Mouse (Mus musculus): ENCODE results near the gene Fzd7. TPM values are rescaled to one million over a fixed set of nuclear protein-coding genes. Genes with fewer than 3 reads are reported as not detected.

Gene Fzd7
- polyA plus RNA-seq, 1 experiment from 2014 or later = 1.1 TPM

DNA sequence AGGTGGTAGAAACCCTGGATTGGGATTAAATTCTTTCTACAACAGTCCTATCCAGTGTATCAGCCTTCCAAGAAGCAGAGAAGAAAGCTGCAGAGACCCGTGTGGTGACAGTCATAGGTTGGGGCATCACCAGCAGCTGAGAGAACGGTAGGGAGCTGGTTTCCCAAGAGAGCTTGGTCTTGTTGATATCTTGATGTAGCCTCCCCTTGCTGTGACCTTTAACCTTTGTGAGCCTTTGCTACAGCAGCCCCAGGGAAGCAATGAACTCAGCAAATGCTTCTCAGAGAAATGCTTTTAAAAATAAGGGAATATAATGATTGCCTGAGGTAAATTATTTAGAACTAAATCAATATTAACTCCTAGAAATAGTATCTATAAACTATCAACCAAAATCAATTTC, 20.1 kb downstream of the Fzd7 start:
- H3K9me3 ChIP-seq (replicated peaks) = no peaks in the 10 kb centered on the region
- no peak overlapping the region for H3K4me2 ChIP-seq
- no peak overlapping the region for H3K4me3 ChIP-seq (replicated peaks)
- no peaks in the 10 kb centered on the region for H3K36me3 ChIP-seq (replicated peaks)
- no peak overlapping the region for H3K9ac ChIP-seq
- peaks cover 30% of the 10 kb centered on the region for H3K4me1 ChIP-seq (replicated peaks)
- H3K27ac ChIP-seq (replicated peaks) = no peak overlapping the region
- ATAC-seq (ENCODE audit: insufficient read depth) = no peak
- H3K27me3 ChIP-seq = no peaks in the 10 kb centered on the region
- WGBS (ENCODE audit: insufficient replicate concordance) = 60% methylated on average over 2 of the region's 2 CpGs

DNA sequence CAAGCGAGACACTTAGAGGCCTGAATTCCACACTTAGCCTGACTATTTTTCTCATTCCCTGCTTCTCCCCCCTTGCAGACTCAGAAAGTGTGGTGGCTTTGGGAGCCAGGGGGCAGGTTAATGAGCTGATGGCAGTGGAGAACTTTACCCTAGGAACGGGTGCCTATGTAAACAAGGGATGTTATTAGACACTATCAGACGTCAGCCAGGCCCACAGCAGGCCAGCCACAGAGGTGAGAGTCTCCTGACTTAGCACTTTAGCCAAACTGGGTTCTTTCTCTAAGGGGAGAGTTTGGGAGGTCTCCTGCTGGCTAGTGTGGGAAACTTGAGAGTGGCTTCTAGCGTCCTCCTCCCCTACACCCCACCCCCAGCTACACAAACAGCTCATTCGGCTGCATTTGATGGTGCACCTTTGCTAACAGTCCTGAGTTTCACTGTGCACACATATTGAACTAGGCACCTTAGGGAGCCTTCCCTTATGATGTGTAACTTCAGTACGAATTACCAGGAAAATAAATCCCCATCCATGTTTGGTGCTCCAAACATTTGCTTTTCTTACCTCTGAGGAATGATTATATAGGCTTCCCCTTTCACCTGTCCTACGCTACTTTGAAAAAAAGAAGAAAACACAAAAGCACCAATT, 21.6 kb downstream of the Fzd7 start:
- no peak overlapping the region for H3K4me2 ChIP-seq
- H3K4me3 ChIP-seq (replicated peaks) = no peak overlapping the region
- H3K36me3 ChIP-seq (replicated peaks) = no peaks in the 10 kb centered on the region
- H3K4me1 ChIP-seq (replicated peaks) = peaks cover 17% of the 10 kb centered on the region
- no peak overlapping the region for H3K9ac ChIP-seq
- H3K27me3 ChIP-seq = no peaks in the 10 kb centered on the region
- ATAC-seq (ENCODE audit: insufficient read depth) = peak; percentile 54
- 45% methylated on average over 7 of the region's 7 CpGs for WGBS (ENCODE audit: insufficient replicate concordance)
- 0 out of 2 replicates have a peak overlapping the region, but pooled peaks have one; percentile 24 for H3K27ac ChIP-seq (replicated peaks)
- H3K9me3 ChIP-seq (replicated peaks) = no peaks in the 10 kb centered on the region

DNA sequence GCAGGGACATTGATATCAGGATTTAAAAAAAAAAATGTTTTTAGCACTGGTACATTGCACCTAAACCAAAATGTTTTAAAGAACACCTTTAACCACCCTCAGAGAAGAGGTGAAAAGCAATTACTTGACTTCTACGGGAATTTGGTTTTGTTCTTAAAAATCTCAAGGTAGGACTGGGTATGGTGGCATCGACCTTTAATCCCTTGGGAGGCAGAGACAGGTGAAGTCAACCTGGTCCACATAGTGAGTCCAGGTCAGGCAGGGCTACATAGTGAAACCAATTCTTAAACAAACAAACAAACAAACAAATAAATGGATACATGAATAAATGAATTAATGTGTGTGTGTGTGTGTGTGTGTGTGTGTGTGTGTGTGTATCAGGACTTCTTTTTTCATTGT, 22.1 kb downstream of the Fzd7 start:
- 52% methylated on average over 2 of the region's 2 CpGs for WGBS (ENCODE audit: insufficient replicate concordance)
- no peak for ATAC-seq (ENCODE audit: insufficient read depth)
- Histone ChIP-seq H3K9ac (no peak overlapping the region), H3K9me3 (replicated peaks) (no peaks in the 10 kb centered on the region), H3K4me1 (replicated peaks) (peaks cover 13% of the 10 kb centered on the region), H3K27ac (replicated peaks) (no peak overlapping the region), H3K4me2 (no peak overlapping the region), H3K4me3 (replicated peaks) (no peak overlapping the region), H3K27me3 (no peaks in the 10 kb centered on the region), H3K36me3 (replicated peaks) (no peaks in the 10 kb centered on the region)

GRCm38 (mm10) chr1:59508463-59509139, 26.4 kb downstream of the Fzd7 start:
- no peak overlapping the region for H3K27ac ChIP-seq (replicated peaks)
- no peak for ATAC-seq (ENCODE audit: insufficient read depth)
- no peak overlapping the region for H3K4me2 ChIP-seq
- H3K27me3 ChIP-seq = peaks cover 3% of the 10 kb centered on the region; the same call in 1 of the 2 replicates
- no peak overlapping the region for H3K9ac ChIP-seq
- H3K9me3 ChIP-seq (replicated peaks) = no peaks in the 10 kb centered on the region
- 49% methylated on average over 17 of the region's 17 CpGs for WGBS (ENCODE audit: insufficient replicate concordance)
- no peak overlapping the region for H3K4me3 ChIP-seq (replicated peaks)
- no peaks in the 10 kb centered on the region for H3K36me3 ChIP-seq (replicated peaks)
- H3K4me1 ChIP-seq (replicated peaks) = 0 out of 2 replicates have a peak, but pooled peaks cover 4% of the 10 kb centered on the region

DNA sequence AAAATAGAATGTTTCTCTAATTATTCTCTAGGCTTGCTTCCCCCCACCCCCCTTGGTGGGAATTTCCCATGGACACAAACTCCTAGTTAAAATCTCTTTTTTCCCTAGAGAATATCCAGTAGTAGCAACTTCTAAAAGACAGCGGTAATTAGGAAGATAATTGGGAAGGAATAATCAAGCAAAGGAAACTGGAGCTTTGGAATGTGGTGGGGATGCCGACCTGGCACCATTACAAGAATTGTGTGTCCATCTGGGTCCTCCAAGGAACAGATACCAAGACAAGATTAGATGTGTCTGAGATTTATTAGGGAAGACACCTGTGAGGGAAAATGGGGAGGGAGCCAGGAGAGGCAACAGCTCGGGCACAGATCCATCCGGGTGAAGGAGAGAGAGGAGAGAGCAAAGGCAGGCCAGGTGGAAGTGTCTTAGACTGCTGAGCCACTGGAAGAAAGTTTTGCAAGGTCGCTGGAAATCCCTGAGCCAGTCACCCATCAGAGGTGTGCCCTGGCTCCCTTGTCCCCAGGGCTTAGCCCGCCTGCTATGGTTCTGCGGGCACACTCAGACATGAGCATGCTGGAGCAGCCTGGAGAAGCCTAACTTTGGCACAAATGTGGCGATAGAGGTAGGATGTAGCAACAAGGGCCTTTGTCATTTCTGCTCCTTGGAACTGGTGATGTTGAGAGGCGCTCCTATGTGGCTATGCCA, 29.5 kb downstream of the Fzd7 start:
- H3K4me2 ChIP-seq = no peak overlapping the region
- H3K9me3 ChIP-seq (replicated peaks) = no peaks in the 10 kb centered on the region
- WGBS (ENCODE audit: insufficient replicate concordance) = 54% methylated on average over 9 of the region's 9 CpGs
- H3K9ac ChIP-seq = no peak overlapping the region
- ATAC-seq (ENCODE audit: insufficient read depth) = no peak
- H3K27me3 ChIP-seq = peaks cover 12% of the 10 kb centered on the region
- 0 out of 2 replicates have a peak, but pooled peaks cover 6% of the 10 kb centered on the region for H3K4me1 ChIP-seq (replicated peaks)
- no peaks in the 10 kb centered on the region for H3K36me3 ChIP-seq (replicated peaks)
- no peak overlapping the region for H3K27ac ChIP-seq (replicated peaks)
- H3K4me3 ChIP-seq (replicated peaks) = no peak overlapping the region

DNA sequence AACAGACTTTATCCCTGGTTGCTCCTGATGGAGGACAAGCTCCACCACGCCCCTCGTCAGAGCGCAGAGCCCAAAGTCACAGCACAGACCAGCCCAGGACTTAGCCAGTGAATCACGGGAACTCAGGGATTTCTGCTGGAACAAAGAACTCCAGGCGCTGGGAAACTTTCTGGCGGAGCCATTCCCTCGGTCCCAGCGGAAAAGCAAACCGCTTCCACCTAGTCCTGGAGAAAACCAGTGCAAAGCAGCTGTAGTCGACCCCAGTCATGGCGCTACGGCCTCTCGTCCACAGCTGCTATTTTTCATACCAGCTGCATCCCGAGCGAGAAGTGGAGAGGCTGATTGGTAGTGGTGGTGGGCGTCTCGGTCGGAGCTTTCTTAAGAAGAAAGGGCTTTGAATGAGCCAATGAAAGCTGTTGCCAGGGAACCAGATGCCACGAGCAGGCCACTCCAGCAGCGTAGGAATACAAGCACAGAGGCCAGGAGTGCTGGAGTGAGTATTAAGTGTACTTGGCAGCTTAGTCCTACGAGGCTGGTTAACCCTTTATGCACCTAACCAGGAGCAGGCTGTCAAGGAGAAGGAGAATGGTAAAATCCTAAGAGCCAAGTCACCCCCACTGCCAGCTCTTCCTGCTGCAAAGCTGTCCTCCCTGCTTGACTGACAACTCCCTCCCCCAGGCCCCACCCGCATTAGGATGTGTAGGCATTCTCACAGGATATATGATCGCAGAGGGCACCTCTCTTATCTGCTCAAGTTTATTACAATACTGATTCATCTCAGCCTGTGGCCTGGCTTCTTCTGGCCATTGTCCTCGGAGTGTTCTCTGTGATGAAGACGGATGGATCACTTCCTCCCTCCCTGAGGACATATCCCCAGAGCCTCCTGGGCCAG, 34.0 kb downstream of the Fzd7 start, which contains the start of gene Gm973:
Gm973 (plus strand) TSS at position 239 of the 892 bp plus-strand sequence.
- Histone ChIP-seq H3K4me2 (peak within 1 kb of the TSS; percentile 28), H3K9ac (no peak within 1 kb of the TSS), H3K36me3 (replicated peaks) (no peaks in the 10 kb centered on the region), H3K27ac (replicated peaks) (no peak within 1 kb of the TSS), H3K27me3 (peaks cover 12% of the 10 kb centered on the region), H3K4me3 (replicated peaks) (no peak within 1 kb of the TSS; the same call in 1 of the 2 replicates), H3K9me3 (replicated peaks) (no peaks in the 10 kb centered on the region), H3K4me1 (replicated peaks) (0 out of 2 replicates have a peak, but pooled peaks cover 6% of the 10 kb centered on the region)
- no peak; the same call in 1 of the 2 replicates for ATAC-seq (ENCODE audit: insufficient read depth)
- 17% methylated on average over 25 of the region's 25 CpGs for WGBS (ENCODE audit: insufficient replicate concordance)

GRCm38 (mm10) chr1:59520226-59520837, 38.1 kb downstream of the Fzd7 start:
- 0 out of 2 replicates have a peak, but pooled peaks cover 6% of the 10 kb centered on the region for H3K4me1 ChIP-seq (replicated peaks)
- H3K4me3 ChIP-seq (replicated peaks) = no peak overlapping the region
- H3K9ac ChIP-seq = no peak overlapping the region
- peaks cover 9% of the 10 kb centered on the region for H3K27me3 ChIP-seq
- no peak overlapping the region for H3K27ac ChIP-seq (replicated peaks)
- H3K9me3 ChIP-seq (replicated peaks) = no peaks in the 10 kb centered on the region
- WGBS (ENCODE audit: insufficient replicate concordance) = 42% methylated on average over 11 of the region's 11 CpGs
- no peak for ATAC-seq (ENCODE audit: insufficient read depth)
- no peak overlapping the region for H3K4me2 ChIP-seq
- H3K36me3 ChIP-seq (replicated peaks) = no peaks in the 10 kb centered on the region

DNA sequence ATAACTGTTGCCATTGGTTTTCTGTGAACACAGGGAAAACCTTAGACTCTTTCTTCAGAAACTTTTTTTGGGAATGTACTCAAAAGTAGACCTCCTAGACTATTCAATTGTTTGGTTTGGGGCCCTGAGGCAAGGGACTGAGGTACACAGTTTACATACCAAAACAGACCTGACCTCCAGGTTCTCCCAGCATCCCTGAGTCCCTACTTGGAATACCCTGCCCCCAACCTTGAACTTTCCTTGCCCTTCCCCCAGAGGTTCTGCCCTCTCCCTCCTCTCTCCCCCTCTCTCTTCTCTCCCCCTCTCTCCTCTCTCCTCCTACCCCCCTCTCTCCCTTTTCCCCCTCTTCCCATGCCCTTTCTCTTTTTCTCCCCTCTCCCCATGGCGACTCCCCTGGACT, 40.2 kb downstream of the Fzd7 start:
- Histone ChIP-seq H3K4me1 (replicated peaks) (no peaks in the 10 kb centered on the region), H3K9ac (no peak overlapping the region), H3K36me3 (replicated peaks) (no peaks in the 10 kb centered on the region), H3K27ac (replicated peaks) (no peak overlapping the region), H3K4me2 (no peak overlapping the region), H3K9me3 (replicated peaks) (no peaks in the 10 kb centered on the region), H3K4me3 (replicated peaks) (no peak overlapping the region), H3K27me3 (no peaks in the 10 kb centered on the region)
- ATAC-seq (ENCODE audit: insufficient read depth) = no peak
- WGBS (ENCODE audit: insufficient replicate concordance) = 40% methylated on average over 1 of the region's 1 CpGs

DNA sequence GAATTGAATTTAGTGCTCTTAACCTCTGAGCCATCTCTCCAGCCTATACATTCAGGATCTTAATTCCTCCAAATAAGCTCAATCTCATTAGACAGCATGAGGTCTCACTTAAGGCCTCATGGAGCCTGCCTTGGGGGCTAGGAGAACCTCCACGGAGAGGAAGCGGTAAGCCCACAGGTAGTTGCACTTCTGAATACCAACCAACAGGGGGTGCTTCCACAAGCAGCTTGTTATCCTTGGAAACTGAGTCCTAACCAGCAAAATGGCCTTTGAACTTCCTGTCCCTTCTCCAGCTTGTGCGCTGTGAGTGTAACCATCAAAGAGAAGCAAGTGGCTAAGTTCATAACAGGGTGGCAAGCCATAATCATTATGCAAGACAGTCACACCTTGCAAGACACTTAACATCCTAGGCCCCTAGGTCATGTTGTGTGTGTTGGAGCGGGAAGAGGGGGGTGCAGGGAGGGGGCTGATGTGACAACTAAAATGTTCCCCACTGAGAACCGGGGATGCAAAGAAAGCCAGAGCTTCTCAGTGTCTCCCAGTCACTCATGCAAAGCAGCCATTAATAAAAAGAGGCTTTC, 41.2 kb downstream of the Fzd7 start:
- no peaks in the 10 kb centered on the region for H3K4me1 ChIP-seq (replicated peaks)
- no peak overlapping the region for H3K27ac ChIP-seq (replicated peaks)
- no peaks in the 10 kb centered on the region for H3K36me3 ChIP-seq (replicated peaks)
- no peak overlapping the region for H3K4me2 ChIP-seq
- 69% methylated on average over 5 of the region's 5 CpGs for WGBS (ENCODE audit: insufficient replicate concordance)
- H3K9ac ChIP-seq = no peak overlapping the region
- H3K4me3 ChIP-seq (replicated peaks) = no peak overlapping the region
- ATAC-seq (ENCODE audit: insufficient read depth) = no peak
- H3K9me3 ChIP-seq (replicated peaks) = no peaks in the 10 kb centered on the region
- no peaks in the 10 kb centered on the region for H3K27me3 ChIP-seq

- ATAC-seq (ENCODE audit: insufficient read depth) = no peak
- Histone ChIP-seq H3K9ac (no peak overlapping the region), H3K36me3 (replicated peaks) (no peaks in the 10 kb centered on the region), H3K27me3 (no peaks in the 10 kb centered on the region), H3K9me3 (replicated peaks) (no peaks in the 10 kb centered on the region), H3K27ac (replicated peaks) (no peak overlapping the region), H3K4me1 (replicated peaks) (no peaks in the 10 kb centered on the region), H3K4me2 (no peak overlapping the region), H3K4me3 (replicated peaks) (no peak overlapping the region)
- 53% methylated on average over 2 of the region's 2 CpGs for WGBS (ENCODE audit: insufficient replicate concordance)
These were observed 41.8 kb downstream of the Fzd7 start for GRCm38 (mm10) chr1:59524071-59524470.

All from liver, embryonic 15.5 days (tissue).